Mouse (Mus musculus) testis, adult 2 months (tissue): Measurements from ENCODE around the gene Lrig2.

Source experiments
- CTCF ChIP-seq: fragments of 200-500 bp; IDR thresholded peaks from 2 replicates; pipeline ENCODE4 v1.5.1; 2012; ENCODE audit warnings: low read depth, mild to moderate bottlenecking, inconsistent platforms, low read length, moderate library complexity; ENCODE audit not compliant: control insufficient read depth, insufficient read depth, insufficient replicate concordance
- POLR2A ChIP-seq: fragments of 200-500 bp; IDR thresholded peaks from 2 replicates; pipeline ENCODE4 v1.6.1; 2012; ENCODE audit warnings: low read depth, mild to moderate bottlenecking, inconsistent platforms, low read length, moderate library complexity; ENCODE audit not compliant: control insufficient read depth

DNA sequence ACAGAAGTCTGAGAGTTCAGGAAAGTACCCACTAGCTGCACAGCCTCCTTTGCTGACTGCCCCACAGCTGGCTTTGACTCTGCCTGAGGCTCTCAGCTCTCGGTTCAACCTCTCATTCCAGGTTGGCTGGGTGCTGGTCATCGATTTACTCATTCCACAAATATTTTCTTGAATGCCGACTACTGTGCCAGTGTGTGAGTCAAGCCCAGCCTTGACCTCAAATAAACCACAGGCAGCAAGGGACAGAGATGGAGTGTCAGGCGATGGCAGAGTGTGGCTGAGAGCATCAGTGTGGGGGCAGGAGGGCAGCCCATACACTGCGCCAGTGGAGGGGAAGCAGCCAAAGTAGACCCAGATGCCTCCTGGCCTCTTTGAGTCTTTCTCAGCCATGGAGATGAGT is 151.4 kb downstream of the Lrig2 start:
- TF ChIP-seq POLR2A (no peak), CTCF (no peak)
